Mouse (Mus musculus) bone marrow, adult 2 months (tissue): Measurements from ENCODE around the gene Lgals8. TPM values are rescaled to one million over a fixed set of nuclear protein-coding genes. Genes with fewer than 3 reads are reported as not detected.

Source experiments
- H3K27ac ChIP-seq: fragments of 200-500 bp; 2 replicates; pipeline ENCODE4 v1.5.1; 2012; ENCODE audit warnings: low read depth, mild to moderate bottlenecking, control low read depth, inconsistent platforms, low read length; ENCODE audit not compliant: control insufficient read depth, poor library complexity, insufficient read depth
- H3K4me1 ChIP-seq: fragments of 200-500 bp; 2 replicates; pipeline ENCODE4 v1.6.1; 2011; ENCODE audit warnings: low read length; ENCODE audit not compliant: control insufficient read depth, insufficient read depth
- H3K4me3 ChIP-seq: fragments of 200-500 bp; replicated peaks from 2 replicates; pipeline ENCODE3; 2011; ENCODE audit warnings: mild to moderate bottlenecking, low read depth, low read length, control low read depth; ENCODE audit not compliant: control insufficient read depth
- CTCF ChIP-seq: fragments of 200-500 bp; IDR thresholded peaks from 2 replicates; pipeline ENCODE4 v1.5.1; 2011; ENCODE audit warnings: low read length, control low read depth; ENCODE audit not compliant: control insufficient read depth, insufficient read depth
- POLR2A ChIP-seq: fragments of 200-500 bp; IDR thresholded peaks from 2 replicates; pipeline ENCODE4 v1.6.1; 2011; ENCODE audit warnings: low read depth, mild to moderate bottlenecking, control low read depth, low read length, borderline replicate concordance; ENCODE audit not compliant: control insufficient read depth
- WGBS: fragments of 180-500 bp; shearing (Covaris S2); methylation state at CpG from one replicate; pipeline ENCODE4 v1.1.7; 2018; 5-methylcytosine and 5-hydroxymethylcytosine counted together
- polyA plus RNA-seq: library from polyadenylated mRNA; stranded (reverse); fragments of >200 nt; gene quantifications from 2 replicates; pipeline ENCODE4 v1.2.4, GENCODE M21; 2011; ENCODE audit warnings: low replicate concordance; ENCODE audit not compliant: missing spikeins, insufficient read depth, insufficient read length

The Lgals8 gene
- 21.4 and 23.6 TPM in 2 replicates for polyA plus RNA-seq

DNA sequence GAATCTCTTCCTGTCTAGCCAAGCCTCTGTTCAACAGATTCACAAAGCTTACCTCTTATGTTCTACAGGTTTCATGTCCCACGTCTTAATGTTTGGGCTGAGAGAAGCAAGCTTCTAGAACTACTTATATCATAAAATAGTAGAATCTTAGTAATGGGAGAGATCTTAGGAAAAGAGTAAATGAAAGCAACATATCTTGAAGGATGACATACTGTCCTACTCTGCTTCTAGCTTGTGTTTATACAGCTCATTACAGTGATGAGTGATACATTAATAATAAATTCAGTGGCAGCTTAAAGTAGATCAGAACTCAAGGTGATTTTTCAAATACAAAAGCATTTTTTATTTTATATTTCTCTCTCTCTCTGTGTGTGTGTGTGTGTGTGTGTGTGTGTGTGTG lies at the start of gene Lgals8:
Gene Lgals8 (minus strand): TSS at position 101 of the 400 bp plus-strand sequence.
- Histone ChIP-seq H3K4me1 (no peaks in the 10 kb centered on the region; the same call in none of the 2 replicates), H3K27ac (no peak within 1 kb of the TSS), H3K4me3 (no peak within 1 kb of the TSS)
- WGBS, result 76% methylated on average over 1 of the region's 1 CpGs
- TF ChIP-seq POLR2A, result no peak

DNA sequence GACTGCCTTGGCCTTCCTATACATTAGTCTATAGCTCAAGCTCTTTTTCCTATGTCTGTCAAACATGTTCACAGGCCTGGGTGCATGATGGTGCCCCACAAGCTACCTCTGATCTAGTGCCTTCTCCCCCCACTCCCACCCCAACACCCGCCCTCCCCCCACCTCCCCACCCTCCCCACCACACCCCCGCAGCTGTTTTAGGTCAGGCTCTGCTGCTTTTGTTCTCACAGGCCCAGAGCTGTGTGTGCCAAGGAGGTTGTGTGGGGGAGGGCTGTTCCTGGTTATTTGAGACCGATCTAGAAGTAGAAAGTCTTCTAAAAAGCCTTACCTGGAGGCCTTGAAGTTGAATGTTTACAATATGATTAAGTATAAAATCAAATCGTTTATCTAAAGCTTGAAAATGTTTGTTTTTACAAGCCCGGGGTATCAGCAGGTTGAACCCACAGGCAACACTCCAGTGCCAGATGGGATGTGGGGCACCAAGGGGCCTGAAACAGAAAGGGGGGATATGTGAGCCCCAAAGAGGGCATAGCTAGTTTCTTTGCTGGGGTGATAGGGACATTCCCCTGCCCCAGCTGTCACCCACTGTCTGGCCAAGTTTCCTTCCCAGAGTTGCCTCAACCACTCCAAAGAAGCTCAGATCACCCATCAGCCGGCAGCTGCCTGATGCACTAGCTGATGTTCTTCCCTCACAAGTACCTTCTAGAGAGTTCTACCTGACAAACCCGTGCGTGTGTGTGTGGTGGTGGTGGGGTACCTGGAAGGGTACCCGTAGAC lies 46.6 kb upstream of the Lgals8 start:
- H3K27ac ChIP-seq, result peak overlapping the region; percentile 54
- H3K4me3 ChIP-seq, result no peak overlapping the region
- 67% methylated on average over 9 of the region's 9 CpGs for WGBS
- peaks cover 3% of the 10 kb centered on the region for H3K4me1 ChIP-seq
- TF ChIP-seq POLR2A, result no peak
- TF ChIP-seq CTCF, result no peak

DNA sequence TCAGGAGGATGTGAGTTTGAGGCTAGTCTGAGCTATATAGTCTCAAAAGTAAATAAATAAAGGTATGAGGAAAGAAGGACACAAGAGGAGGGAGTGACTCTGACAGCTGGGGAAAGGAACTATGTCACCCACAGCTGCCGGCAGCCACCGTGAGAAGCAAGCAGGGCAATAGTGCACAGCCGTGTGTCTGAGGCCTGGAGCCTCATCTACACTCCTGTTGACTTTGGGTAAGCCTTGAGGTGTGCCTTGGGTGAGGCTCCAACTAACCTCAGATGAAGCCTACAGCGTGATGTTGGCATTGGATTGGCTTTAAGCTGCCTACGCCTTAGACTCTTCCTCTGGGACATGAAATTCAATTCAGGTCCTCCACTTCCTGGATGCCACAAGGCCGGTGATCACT lies 45.3 kb upstream of the Lgals8 start:
- TF ChIP-seq POLR2A (no peak), CTCF (no peak)
- peak overlapping the region; percentile 67 for H3K27ac ChIP-seq
- peaks cover 3% of the 10 kb centered on the region for H3K4me1 ChIP-seq
- 67% methylated on average over 6 of the region's 6 CpGs for WGBS
- no peak overlapping the region for H3K4me3 ChIP-seq

DNA sequence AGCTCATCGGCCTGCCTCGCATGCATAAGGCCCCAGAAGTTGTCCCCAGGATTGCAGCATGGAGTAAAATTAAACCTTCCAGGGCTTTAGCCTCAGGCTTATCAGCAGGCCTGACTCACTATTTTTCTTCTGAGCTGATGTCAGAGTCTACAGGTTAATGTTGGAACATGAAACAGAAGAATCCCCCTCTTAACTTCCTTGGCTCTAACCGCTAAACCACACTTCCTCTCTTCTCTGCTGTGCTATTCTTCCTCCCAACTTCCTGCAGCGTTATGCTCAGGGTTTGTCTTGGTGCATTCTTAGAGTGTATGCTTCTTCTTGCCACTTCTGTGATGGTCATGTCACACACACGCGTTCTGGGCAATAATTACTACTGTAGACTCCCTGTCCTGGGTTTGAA lies 42.7 kb upstream of the Lgals8 start:
- TF ChIP-seq POLR2A, result no peak
- no peak for TF ChIP-seq CTCF
- 28% methylated on average over 6 of the region's 6 CpGs for WGBS
- Histone ChIP-seq H3K27ac (peak overlapping the region; percentile 25; the same call in 1 of the 2 replicates), H3K4me1 (peaks cover 3% of the 10 kb centered on the region), H3K4me3 (no peak overlapping the region)

DNA sequence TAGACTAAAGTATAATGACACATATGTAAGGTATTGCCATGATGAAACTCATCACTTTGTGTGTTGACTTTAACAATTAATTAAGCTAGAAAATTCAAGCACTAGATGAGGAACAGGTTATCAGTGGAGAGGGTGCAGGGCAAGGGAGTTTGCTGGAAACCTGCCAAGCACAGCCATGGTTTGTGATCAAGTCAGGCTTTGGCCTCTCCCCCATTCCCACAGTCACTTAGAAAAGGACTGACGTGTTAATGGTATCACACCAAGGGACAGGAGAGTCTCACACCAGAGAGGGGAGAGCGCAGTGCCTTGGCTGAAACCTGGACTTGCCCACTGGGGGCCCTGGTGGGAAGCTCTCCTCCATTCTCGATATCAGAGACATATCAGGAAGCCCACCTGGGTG lies 40.6 kb upstream of the Lgals8 start:
- 64% methylated on average over 3 of the region's 3 CpGs for WGBS
- H3K4me3 ChIP-seq, result no peak overlapping the region

DNA sequence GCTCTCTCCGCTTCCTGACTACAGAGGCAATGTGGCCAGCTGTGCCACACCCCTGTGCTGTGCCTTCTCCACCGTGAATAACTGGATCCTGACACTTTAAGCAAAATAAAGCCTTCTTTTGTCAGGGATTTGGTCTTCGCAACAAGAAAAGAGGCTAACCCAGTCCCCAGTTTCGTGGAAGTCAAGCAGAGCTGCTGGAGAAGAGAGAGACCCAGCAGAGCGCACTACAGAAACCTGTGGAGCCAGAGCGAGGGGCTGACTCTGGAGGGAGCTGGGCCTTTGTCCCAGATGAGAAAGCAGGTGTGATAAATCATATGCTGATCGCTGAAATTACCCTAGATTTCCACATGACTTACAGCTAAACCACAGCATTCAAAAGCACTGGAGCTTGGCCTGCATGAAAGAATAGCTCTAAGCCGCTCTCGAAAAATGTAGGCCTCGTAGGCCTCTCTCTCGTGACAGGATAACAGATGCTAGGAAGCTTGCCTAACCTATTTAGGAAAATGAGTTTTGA lies 38.6 kb upstream of the Lgals8 start:
- H3K4me1 ChIP-seq, result no peaks in the 10 kb centered on the region; the same call in 1 of the 2 replicates
- TF ChIP-seq POLR2A, result no peak
- no peak for TF ChIP-seq CTCF
- no peak overlapping the region for H3K4me3 ChIP-seq
- H3K27ac ChIP-seq, result no peak overlapping the region
- WGBS, result 59% methylated on average over 11 of the region's 11 CpGs

More for the DNA sequence above, 40.6 kb upstream of the Lgals8 start:
- Histone ChIP-seq H3K4me1 (peaks cover 3% of the 10 kb centered on the region), H3K27ac (no peak overlapping the region)
- TF ChIP-seq POLR2A (no peak), CTCF (no peak)

DNA sequence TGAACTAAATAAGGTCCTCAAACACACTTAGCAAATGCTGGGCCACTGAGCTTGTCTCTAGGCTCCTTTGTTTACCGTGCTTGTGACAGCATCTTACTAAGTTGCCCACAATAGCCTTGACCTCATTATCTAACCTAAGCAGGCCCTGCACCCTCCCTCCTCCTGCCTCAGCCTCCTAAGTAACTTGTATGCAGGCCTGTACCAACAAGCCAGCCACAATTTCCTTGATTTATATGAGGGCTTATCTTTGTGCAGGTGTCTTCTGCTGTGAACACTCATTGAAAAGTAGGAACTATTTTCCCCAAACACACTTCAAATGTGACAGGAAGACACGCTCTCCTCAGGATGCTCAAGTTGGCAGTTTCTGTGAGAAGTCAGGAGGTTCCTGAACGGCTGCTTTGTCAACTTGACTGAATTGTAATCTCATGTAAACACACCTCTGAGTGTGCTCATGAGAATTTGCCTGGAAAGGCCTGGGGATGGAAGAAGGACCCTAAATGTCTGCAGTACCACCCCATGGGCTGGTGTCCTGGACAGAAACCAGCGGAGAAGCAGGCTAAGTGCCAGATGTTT lies 38.0 kb upstream of the Lgals8 start:
- no peaks in the 10 kb centered on the region; the same call in 1 of the 2 replicates for H3K4me1 ChIP-seq
- no peak for TF ChIP-seq CTCF
- TF ChIP-seq POLR2A, result no peak
- no peak overlapping the region for H3K4me3 ChIP-seq
- H3K27ac ChIP-seq, result no peak overlapping the region
- WGBS, result 21% methylated on average over 4 of the region's 4 CpGs

DNA sequence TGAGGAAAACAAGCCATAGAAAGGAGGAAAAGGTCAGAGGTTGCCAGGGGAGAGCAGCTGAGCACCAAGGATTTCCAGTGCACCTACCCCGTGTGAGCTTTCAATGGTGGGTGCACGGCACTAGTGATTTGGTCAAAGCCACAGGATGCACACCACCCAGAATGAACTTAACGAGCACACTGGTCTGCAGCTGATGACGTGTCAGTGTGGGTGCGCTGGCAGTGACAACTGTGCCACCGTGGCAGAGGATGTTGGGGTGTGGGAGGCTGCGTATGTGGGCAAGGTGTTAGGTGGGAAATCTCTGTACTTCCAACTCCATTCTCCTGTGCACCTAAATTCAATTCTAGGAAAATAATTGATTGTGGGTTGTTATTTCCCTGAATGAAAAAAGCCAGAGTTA lies 34.4 kb upstream of the Lgals8 start:
- no peak for TF ChIP-seq CTCF
- no peak overlapping the region for H3K4me3 ChIP-seq
- WGBS, result 76% methylated on average over 7 of the region's 7 CpGs
- H3K27ac ChIP-seq, result no peak overlapping the region
- H3K4me1 ChIP-seq, result no peaks in the 10 kb centered on the region; the same call in 1 of the 2 replicates
